Mouse (Mus musculus): ENCODE measurements around the gene Hectd4. TPM values are rescaled to one million over a fixed set of nuclear protein-coding genes. Genes with fewer than 3 reads are reported as not detected.
"Not testable (repeated sequence)": the region's sequence is repeated elsewhere in the genome, so short reads cannot be mapped to it uniquely, and the experiment has no call there.

Hectd4 gene
- polyA plus RNA-seq, 1 experiment, result 16.4 TPM

DNA sequence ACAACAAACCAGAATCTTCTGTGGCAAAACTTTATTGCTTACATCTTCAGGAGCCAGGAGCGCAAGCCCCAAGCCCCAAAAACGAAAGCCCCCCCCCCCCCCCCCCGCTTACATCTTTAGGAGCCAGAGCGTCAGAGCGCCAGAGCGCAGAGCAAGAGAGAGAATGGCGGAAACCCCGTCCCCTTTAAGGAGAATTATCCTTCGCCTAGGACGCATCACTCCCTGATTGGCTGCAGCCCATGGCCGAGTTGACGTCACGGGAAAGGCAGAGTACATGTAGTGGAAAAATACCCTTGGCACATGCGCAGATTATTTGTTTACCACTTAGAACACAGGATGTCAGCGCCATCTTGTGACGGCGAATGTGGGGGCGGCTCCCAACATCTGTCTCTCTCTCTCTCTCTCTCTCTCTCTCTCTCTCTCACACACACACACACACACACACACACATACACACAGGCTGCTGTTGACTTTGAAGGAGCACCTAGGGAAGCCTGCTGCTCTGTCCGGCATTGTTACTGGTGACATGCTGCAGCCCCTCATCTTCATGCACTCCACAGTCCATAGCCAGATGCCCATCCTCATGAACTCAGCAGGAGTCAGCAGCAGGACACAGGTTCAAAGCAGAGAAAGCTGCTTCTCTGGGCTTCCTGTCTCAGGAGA, 110.3 kb downstream of the Hectd4 start:
- peak; percentile 29; the same call in 1 of the 2 replicates for TF ChIP-seq POLR2A (IDR thresholded peaks at IDR 0.05; ENCODE audit: borderline replicate concordance, extremely low read depth, low read depth, low read length)
- H3K4me3 ChIP-seq (replicated peaks; ENCODE audit: extremely low read depth, low read depth, low read length), result peak overlapping the region; percentile 49
- WGBS, result 60% methylated on average over 15 of the region's 19 CpGs
- DNase-seq; H3K4me1 ChIP-seq (ENCODE audit: control insufficient read depth, insufficient read depth, low read length): not testable (repeated sequence)

DNA sequence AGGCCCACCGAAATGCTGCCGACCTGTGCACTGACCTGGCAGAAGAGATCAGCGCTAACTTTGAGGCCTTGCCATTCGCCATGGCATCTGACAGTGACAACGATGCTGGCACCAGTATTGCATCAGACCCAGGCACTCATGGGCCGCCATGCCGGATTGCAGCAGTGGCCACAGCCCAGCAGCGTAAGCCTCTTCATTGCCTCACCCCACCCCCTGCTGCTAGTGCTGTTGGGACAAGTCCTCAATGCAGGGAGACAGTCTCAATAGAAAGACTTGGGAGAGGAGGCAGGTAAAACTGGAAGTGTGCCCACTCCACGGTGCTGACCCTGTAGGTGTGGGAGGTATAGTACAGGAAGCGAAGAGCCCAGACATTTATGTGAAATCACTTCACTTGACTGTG, 111.7 kb downstream of the Hectd4 start:
- no peak for DNase-seq
- H3K4me3 ChIP-seq (replicated peaks; ENCODE audit: extremely low read depth, low read depth, low read length), result no peak overlapping the region
- TF ChIP-seq CTCF (IDR thresholded peaks at IDR 0.05; ENCODE audit: insufficient read depth, low read length) (no peak), POLR2A (IDR thresholded peaks at IDR 0.05; ENCODE audit: borderline replicate concordance, extremely low read depth, low read depth, low read length) (no peak)
- 0 out of 2 replicates have a peak, but pooled peaks cover 5% of the 10 kb centered on the region for H3K4me1 ChIP-seq (ENCODE audit: control insufficient read depth, insufficient read depth, low read length)
- 91% methylated on average over 10 of the region's 10 CpGs for WGBS

DNA sequence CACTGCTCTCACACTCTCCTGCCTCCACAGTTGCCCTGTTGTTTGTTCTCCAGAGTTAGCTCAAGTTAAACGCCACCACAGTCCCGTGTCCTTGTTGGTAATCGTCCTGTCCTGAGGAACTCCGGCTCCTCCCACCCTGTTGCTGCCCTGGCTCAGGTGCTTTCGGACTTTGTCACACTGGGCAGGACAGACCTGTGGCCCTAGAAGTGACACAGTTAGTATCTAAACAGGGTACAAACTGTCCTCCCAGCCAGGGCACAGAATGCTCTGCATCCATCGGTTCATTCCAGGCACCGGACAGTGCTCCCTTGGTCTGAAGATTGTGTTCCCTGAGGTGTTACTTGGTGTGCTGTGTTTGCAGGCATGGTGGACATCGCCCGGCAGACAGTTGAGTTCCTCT, 114.0 kb downstream of the Hectd4 start:
- Histone ChIP-seq H3K4me1 (ENCODE audit: control insufficient read depth, insufficient read depth, low read length) (0 out of 2 replicates have a peak, but pooled peaks cover 3% of the 10 kb centered on the region), H3K4me3 (replicated peaks; ENCODE audit: extremely low read depth, low read depth, low read length) (no peak overlapping the region)
- TF ChIP-seq CTCF (IDR thresholded peaks at IDR 0.05; ENCODE audit: insufficient read depth, low read length) (no peak), POLR2A (IDR thresholded peaks at IDR 0.05; ENCODE audit: borderline replicate concordance, extremely low read depth, low read depth, low read length) (no peak)
- 92% methylated on average over 9 of the region's 9 CpGs for WGBS
- no peak for DNase-seq

DNA sequence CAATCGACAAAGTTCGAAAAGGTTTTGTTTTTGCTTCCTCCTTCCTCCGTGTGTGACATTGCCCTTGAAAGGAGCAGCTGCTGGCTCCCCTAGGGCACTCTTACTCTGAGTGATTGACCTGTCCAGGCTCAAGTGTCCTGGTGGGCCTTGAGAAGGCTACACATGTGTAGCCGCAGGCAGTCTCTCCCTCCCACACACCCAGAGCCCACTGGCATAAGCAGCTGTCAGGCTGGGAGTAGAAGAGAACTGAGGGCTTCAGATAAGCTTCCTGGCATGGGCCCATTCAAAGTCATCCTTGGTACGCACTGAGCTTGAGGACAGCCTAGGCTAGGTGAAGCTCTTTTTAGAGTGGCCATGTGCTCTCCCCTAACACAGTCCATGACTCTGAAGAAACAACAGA, 114.4 kb downstream of the Hectd4 start:
- 85% methylated on average over 5 of the region's 5 CpGs for whole genome bisulfite sequencing
- no peak for TF ChIP-seq CTCF (IDR thresholded peaks at IDR 0.05; ENCODE audit: insufficient read depth, low read length)
- Histone ChIP-seq H3K4me3 (replicated peaks; ENCODE audit: extremely low read depth, low read depth, low read length) (no peak overlapping the region), H3K4me1 (ENCODE audit: control insufficient read depth, insufficient read depth, low read length) (0 out of 2 replicates have a peak, but pooled peaks cover 2% of the 10 kb centered on the region)
- no peak for DNase-seq

DNA sequence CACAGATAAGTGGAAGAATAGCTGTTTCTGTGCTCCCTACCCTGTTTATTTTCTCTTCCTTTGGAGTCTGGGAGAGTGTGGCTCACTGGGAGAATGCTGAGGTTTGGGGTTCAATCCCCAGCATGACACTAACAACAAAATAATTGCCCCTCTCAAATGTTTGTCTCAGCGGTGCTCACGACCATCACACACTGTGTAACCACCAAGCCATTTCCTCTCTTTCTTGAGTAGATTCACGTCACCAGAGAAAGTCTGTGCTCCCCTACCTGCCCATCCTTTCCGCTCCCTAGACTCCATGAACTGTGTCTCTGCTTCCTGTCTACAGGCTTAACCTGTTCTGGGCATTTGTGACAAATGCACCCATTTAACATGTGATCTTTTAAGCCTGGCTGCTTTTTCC, 115.4 kb downstream of the Hectd4 start:
- 80% methylated on average over 4 of the region's 4 CpGs for WGBS
- TF ChIP-seq POLR2A (IDR thresholded peaks at IDR 0.05; ENCODE audit: borderline replicate concordance, extremely low read depth, low read depth, low read length) (no peak), CTCF (IDR thresholded peaks at IDR 0.05; ENCODE audit: insufficient read depth, low read length) (no peak)
- Histone ChIP-seq H3K4me3 (replicated peaks; ENCODE audit: extremely low read depth, low read depth, low read length) (no peak overlapping the region), H3K4me1 (ENCODE audit: control insufficient read depth, insufficient read depth, low read length) (0 out of 2 replicates have a peak, but pooled peaks cover 2% of the 10 kb centered on the region)
- no peak for DNase-seq

DNA sequence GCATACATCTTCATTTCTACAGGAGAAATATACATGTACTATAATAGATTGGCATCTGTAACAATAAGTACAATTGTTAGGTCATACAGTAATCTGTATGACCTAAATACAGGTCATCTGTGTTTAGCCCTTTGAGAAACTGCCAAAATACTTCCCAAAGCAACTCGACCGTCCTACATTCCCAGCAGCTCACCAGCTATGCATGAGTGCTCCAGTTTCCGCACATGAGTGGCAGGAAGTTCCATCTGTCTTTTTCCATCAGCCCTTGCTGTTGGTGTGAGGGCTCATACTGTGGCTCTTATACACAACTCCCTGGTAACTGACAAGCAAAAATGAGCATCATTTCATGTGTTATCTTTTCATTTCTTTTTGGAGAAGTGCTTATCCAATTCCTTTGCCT, 116.0 kb downstream of the Hectd4 start:
- no peak overlapping the region for H3K4me3 ChIP-seq (replicated peaks; ENCODE audit: extremely low read depth, low read depth, low read length)
- H3K4me1 ChIP-seq (ENCODE audit: control insufficient read depth, insufficient read depth, low read length), result no peaks in the 10 kb centered on the region
- no peak for TF ChIP-seq CTCF (IDR thresholded peaks at IDR 0.05; ENCODE audit: insufficient read depth, low read length)
- TF ChIP-seq POLR2A (IDR thresholded peaks at IDR 0.05; ENCODE audit: borderline replicate concordance, extremely low read depth, low read depth, low read length), result no peak
- 59% methylated on average over 3 of the region's 3 CpGs for WGBS
- no peak for DNase-seq

DNA sequence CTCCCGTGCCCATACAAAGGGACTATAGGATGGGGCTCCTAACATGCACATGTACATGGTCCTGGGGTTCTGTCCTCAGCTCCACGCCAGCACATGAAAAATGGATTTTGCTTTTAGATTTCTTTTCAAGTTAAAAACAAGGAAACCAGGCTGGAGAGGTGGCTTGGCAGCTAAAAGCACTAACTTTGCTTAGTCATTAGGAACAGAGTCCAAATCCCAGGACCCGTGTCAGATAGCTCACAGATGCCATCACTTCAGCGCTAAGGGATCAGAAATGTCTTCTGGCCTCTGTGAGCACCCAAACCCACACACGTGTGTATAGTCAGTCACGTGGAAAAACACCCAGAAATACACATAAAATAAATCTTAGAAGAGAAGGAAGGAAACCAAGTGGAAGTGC, 116.8 kb downstream of the Hectd4 start:
- WGBS, result 80% methylated on average over 6 of the region's 6 CpGs
- no peak for TF ChIP-seq CTCF (IDR thresholded peaks at IDR 0.05; ENCODE audit: insufficient read depth, low read length)
- no peak for TF ChIP-seq POLR2A (IDR thresholded peaks at IDR 0.05; ENCODE audit: borderline replicate concordance, extremely low read depth, low read depth, low read length)
- DNase-seq, result no peak
- no peak overlapping the region for H3K4me3 ChIP-seq (replicated peaks; ENCODE audit: extremely low read depth, low read depth, low read length)
- no peaks in the 10 kb centered on the region for H3K4me1 ChIP-seq (ENCODE audit: control insufficient read depth, insufficient read depth, low read length)

DNA sequence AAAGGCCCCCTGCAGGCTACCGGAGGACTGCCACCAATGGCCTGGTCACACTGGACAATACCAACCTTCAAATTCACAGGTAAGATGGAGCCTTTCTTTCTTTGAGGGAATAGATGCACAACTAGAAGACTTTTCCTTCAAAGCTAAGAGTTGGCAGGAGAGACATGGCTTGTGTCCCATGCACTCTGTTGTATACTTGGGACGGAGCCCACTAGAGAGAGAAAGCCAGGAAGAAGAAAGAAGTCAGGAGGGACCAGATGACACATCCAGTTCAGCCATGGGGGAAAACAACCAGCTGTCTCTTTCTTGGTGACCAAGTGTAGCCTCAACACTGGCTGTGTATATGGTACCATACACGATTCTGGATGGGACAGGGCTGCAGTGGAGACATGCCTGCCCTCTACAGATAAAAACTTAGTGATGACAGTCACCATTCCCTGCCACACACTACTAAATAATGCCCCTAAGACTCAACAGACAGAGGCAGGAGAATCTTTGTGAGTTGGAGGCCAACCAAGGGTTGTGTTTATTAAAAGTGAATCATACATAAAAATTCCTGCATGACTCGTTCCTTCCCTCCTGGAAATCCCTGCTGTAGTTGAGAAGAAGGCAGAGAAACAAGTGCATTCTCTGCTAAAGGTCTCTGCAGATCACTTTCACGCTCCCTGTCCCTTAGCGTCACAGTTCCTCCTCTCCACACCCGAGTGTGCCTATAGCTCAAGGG, 119.7 kb downstream of the Hectd4 start:
- 69% methylated on average over 7 of the region's 7 CpGs for WGBS
- no peak for DNase-seq
- no peaks in the 10 kb centered on the region for H3K4me1 ChIP-seq (ENCODE audit: control insufficient read depth, insufficient read depth, low read length)
- TF ChIP-seq CTCF (IDR thresholded peaks at IDR 0.05; ENCODE audit: insufficient read depth, low read length) (no peak), POLR2A (IDR thresholded peaks at IDR 0.05; ENCODE audit: borderline replicate concordance, extremely low read depth, low read depth, low read length) (no peak)
- H3K4me3 ChIP-seq (replicated peaks; ENCODE audit: extremely low read depth, low read depth, low read length), result no peak overlapping the region

DNA sequence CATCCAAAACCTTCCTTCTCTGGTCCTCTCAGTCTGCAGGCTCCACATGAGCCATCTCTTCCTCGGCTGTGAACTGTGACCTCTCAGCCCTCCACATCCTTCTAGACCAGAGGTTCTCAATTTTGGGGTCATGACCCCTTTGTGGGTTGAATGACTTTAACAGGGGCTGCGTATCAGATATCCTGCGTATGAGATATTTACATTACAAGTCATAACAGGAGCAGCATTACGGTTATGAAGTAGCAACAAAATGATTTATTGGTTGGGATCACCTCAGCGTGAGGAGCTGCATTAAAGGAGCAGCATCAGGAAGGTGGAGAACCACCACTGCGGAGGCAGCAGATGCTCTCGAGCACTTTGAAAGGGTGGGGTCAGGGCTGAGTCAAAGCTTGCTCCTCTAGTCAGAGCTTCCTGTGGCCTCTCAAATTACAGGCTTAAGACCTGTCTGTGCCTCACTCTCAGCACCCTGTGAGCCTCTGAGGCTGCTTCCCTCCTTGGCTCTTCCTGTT, 121.0 kb downstream of the Hectd4 start:
- WGBS, result 38% methylated on average over 7 of the region's 7 CpGs

DNA sequence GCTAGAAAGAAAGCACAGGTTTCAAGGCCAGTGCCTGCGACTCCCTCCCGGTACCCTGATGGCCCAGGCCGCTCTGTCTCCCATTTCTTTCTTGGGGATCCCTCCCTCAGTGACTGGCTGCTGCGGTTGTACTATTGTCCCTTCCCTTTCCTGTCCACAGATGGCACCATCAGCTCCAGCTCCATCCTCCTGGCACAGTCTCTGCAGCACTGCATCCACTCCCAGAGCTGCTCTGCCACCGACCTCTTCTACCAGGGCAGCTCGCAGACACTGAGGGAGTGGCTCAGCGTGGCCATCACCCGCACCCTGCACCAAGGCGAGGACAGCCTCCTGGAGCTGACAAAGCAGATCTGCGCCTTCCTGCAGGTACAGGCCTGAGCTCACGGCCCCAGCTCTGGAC, 122.5 kb downstream of the Hectd4 start:
- TF ChIP-seq POLR2A (IDR thresholded peaks at IDR 0.05; ENCODE audit: borderline replicate concordance, extremely low read depth, low read depth, low read length), result no peak
- no peak for TF ChIP-seq CTCF (IDR thresholded peaks at IDR 0.05; ENCODE audit: insufficient read depth, low read length)
- Histone ChIP-seq H3K4me1 (ENCODE audit: control insufficient read depth, insufficient read depth, low read length) (no peaks in the 10 kb centered on the region), H3K4me3 (replicated peaks; ENCODE audit: extremely low read depth, low read depth, low read length) (no peak overlapping the region)
- DNase-seq, result no peak
- 85% methylated on average over 11 of the region's 11 CpGs for WGBS

More for the DNA sequence above, 121.0 kb downstream of the Hectd4 start:
- no peak overlapping the region for H3K4me3 ChIP-seq (replicated peaks; ENCODE audit: extremely low read depth, low read depth, low read length)
- no peak for TF ChIP-seq CTCF (IDR thresholded peaks at IDR 0.05; ENCODE audit: insufficient read depth, low read length)
- TF ChIP-seq POLR2A (IDR thresholded peaks at IDR 0.05; ENCODE audit: borderline replicate concordance, extremely low read depth, low read depth, low read length), result no peak
- no peaks in the 10 kb centered on the region for H3K4me1 ChIP-seq (ENCODE audit: control insufficient read depth, insufficient read depth, low read length)
- DNase-seq, result no peak
